Mouse (Mus musculus) limb, embryonic 14.5 days (tissue): ENCODE measurements at regions not wholly inside any gene's neighbourhood (a gene's known extent, or its start where the extent isn't known, plus 50 kb on each side); places are given as distances from the start of the nearest gene placed in this dataset.

Experiments used
- ATAC-seq: fragments of 200-750 bp; cut with Nextera tagmentation; 2 replicates; pipeline ENCODE4 v1.8.0; 2017; ENCODE audit warnings: low read depth, moderate number of reproducible peaks, moderate TSS enrichment; ENCODE audit not compliant: low FRiP score
- DNase-seq: peaks from one replicate; pipeline ENCODE4 v3.0.0-alpha.2; 2015; ENCODE audit warnings: low spot score
- H3K27ac ChIP-seq: fragments of 300-500 bp; sonication (generic); replicated peaks from 2 replicates; pipeline ENCODE4 v1.5.1; 2014; ENCODE audit warnings: low read depth, mild to moderate bottlenecking, low read length, moderate library complexity, mixed read lengths
- H3K27me3 ChIP-seq: fragments of 300-500 bp; sonication (generic); 2 replicates; pipeline ENCODE4 v1.6.1; 2014; ENCODE audit warnings: low read length, mixed read lengths; ENCODE audit not compliant: control insufficient read depth, insufficient read depth
- H3K36me3 ChIP-seq: fragments of 300-500 bp; sonication (generic); 2 replicates; pipeline ENCODE4 v1.6.1; 2014; ENCODE audit warnings: mild to moderate bottlenecking, low read length, moderate library complexity, mixed read lengths; ENCODE audit not compliant: control insufficient read depth, insufficient read depth
- H3K4me1 ChIP-seq: fragments of 300-500 bp; sonication (generic); 2 replicates; pipeline ENCODE4 v1.6.1; 2014; ENCODE audit warnings: antibody characterized with exemption, low read length, mixed read lengths; ENCODE audit not compliant: control insufficient read depth, insufficient read depth
- H3K4me2 ChIP-seq: fragments of 300-500 bp; sonication (generic); replicated peaks from 2 replicates; pipeline ENCODE4 v1.6.1; 2014; ENCODE audit warnings: low read depth, mild to moderate bottlenecking, low read length, moderate library complexity; ENCODE audit not compliant: severe bottlenecking
- H3K4me3 ChIP-seq: fragments of 300-500 bp; sonication (generic); replicated peaks from 2 replicates; pipeline ENCODE4 v1.5.1; 2014; ENCODE audit warnings: low read length
- H3K9ac ChIP-seq: fragments of 300-500 bp; sonication (generic); 2 replicates; pipeline ENCODE4 v1.6.1; 2014; ENCODE audit warnings: mild to moderate bottlenecking, low read depth, low read length, moderate library complexity; ENCODE audit not compliant: severe bottlenecking
- H3K9me3 ChIP-seq: fragments of 300-500 bp; sonication (generic); 2 replicates; pipeline ENCODE4 v1.6.1; 2016; ENCODE audit warnings: low read length; ENCODE audit not compliant: control insufficient read depth
- POLR2A ChIP-seq: fragments of 200-500 bp; IDR thresholded peaks from 2 replicates; pipeline ENCODE4 v1.8.0; 2012; ENCODE audit warnings: inconsistent platforms, mild to moderate bottlenecking, moderate library complexity, borderline replicate concordance; ENCODE audit not compliant: insufficient read depth, insufficient read length; ENCODE audit errors: extremely low read depth
- WGBS: fragments of 180-500 bp; shearing (Covaris S2); extraction: QIAGEN DNeasy Blood & Tissue Kit; methylation state at CpG from one replicate; pipeline ENCODE4 v1.1.7; 2014; 5-methylcytosine and 5-hydroxymethylcytosine counted together

DNA sequence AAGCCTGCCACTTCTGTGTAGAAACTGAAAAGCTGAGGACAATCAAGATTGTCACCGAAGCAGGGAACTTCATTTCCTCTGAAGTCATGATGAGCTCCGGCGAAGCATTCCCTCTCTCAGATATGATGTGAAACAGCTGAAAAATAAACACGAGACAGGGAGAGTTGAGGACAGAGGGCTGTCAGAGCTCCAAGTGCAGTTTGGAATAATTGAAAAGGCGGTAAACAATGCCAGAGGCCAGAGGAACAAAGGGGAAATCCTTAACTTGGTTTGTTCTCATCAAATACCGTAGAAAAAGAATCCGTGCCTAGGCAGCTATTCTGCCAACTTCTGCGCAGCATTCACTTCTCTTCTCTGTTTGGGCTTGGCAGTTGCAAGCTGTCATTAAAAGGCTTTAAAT lies 102.4 kb upstream of the Rmdn2 start:
- H3K9me3 ChIP-seq: no peaks in the 10 kb centered on the region
- no peak for ATAC-seq
- H3K36me3 ChIP-seq: no peaks in the 10 kb centered on the region
- TF ChIP-seq POLR2A: no peak
- peaks cover 22% of the 10 kb centered on the region for H3K4me1 ChIP-seq
- H3K4me3 ChIP-seq: no peak overlapping the region
- H3K9ac ChIP-seq: no peak overlapping the region
- no peak overlapping the region for H3K4me2 ChIP-seq
- DNase-seq: no peak
- H3K27me3 ChIP-seq: no peaks in the 10 kb centered on the region
- 66% methylated on average over 8 of the region's 8 CpGs for WGBS
- no peak overlapping the region for H3K27ac ChIP-seq

DNA sequence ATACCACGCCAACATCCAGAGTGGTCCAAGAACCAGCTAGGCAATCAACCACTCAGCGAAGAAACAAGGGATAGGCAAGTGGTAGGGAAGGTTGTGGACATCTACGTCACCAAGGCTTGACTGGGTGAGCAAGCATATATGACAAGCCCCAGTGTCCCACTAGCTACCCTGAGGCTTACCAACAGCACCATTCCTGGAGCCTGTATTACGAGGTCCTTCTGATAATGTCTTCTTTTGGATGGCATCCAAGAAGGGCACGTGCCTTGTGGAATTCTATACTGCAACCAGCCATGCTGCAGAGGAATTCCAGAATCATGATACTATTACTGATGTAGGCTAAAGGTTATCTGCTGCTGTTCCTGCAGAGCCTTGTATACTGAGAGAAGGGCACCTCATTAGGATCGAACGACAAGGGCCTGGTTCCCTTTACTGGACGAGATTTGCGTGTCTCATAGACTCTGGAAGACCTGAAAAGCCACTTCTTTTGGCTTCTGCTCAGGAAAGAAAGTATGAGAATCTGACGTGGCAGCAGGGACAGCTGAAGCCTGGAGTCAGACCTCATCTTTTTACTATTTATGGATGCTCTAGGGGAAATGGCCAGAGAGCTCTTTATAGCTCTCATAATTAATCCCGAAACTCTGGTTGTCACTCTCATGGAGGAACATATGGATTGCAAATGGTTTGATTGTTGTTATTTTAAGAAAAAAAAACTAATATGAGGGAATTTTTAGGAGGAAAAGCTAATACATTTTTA lies 101.5 kb upstream of the Rmdn2 start:
- Histone ChIP-seq H3K36me3 (no peaks in the 10 kb centered on the region), H3K27me3 (no peaks in the 10 kb centered on the region), H3K4me3 (no peak overlapping the region), H3K27ac (no peak overlapping the region), H3K4me2 (no peak overlapping the region), H3K4me1 (peaks cover 23% of the 10 kb centered on the region), H3K9ac (no peak overlapping the region), H3K9me3 (no peaks in the 10 kb centered on the region)
- ATAC-seq: no peak; the same call in 1 of the 2 replicates
- no peak for TF ChIP-seq POLR2A
- 46% methylated on average over 11 of the region's 11 CpGs for WGBS
- DNase-seq: no peak

DNA sequence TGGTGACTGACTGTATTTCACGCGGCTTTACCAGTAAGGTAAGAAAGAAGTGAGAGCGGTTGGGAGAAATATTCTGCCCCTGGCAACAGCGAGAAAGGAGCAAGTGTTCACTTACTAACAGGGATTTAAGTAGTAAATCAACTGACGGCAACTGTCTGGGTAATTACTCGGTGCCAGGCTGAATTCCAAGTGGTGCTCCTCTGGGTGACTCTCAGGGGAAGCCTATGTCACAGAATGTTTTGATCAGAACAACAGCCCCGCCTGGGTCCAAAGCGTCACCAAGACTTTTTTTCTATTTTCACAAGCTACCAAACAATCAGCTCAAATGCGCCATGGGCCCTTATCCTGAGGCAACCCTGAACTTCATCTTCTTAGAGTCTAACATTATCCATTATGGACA lies 100.4 kb upstream of the Rmdn2 start:
- no peak for TF ChIP-seq POLR2A
- ATAC-seq: no peak
- 42% methylated on average over 9 of the region's 9 CpGs for WGBS

DNA sequence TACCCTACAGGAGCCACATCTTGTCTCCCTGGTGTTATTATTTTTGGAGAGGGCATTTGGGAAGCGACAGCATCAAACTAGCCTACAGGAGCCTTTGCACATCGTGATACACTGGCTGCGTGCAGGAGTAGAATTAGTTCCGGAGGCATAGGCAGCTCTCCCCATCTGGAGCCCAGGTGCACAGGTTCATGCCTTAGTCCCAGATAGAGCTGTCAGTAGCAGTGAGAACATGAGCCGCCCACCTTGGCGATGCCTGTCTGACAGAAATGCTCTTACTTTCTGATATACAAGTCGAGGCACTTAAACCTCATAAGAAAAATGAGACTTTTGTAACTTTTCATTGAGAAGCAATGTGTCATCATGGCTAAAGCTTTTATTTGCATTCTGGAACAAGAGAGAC lies 97.6 kb upstream of the Rmdn2 start:
- Histone ChIP-seq H3K27me3 (no peaks in the 10 kb centered on the region), H3K4me2 (no peak overlapping the region), H3K27ac (no peak overlapping the region), H3K9ac (no peak overlapping the region), H3K4me1 (peaks cover 18% of the 10 kb centered on the region), H3K9me3 (no peaks in the 10 kb centered on the region), H3K36me3 (no peaks in the 10 kb centered on the region), H3K4me3 (no peak overlapping the region)
- 19% methylated on average over 7 of the region's 7 CpGs for WGBS
- DNase-seq: no peak
- no peak for TF ChIP-seq POLR2A
- no peak for ATAC-seq

More for the DNA sequence above, 100.4 kb upstream of the Rmdn2 start:
- Histone ChIP-seq H3K27me3 (no peaks in the 10 kb centered on the region), H3K9ac (no peak overlapping the region), H3K4me1 (peaks cover 18% of the 10 kb centered on the region), H3K4me2 (no peak overlapping the region), H3K9me3 (no peaks in the 10 kb centered on the region), H3K4me3 (no peak overlapping the region), H3K36me3 (no peaks in the 10 kb centered on the region), H3K27ac (no peak overlapping the region)
- DNase-seq: peak; percentile 32

DNA sequence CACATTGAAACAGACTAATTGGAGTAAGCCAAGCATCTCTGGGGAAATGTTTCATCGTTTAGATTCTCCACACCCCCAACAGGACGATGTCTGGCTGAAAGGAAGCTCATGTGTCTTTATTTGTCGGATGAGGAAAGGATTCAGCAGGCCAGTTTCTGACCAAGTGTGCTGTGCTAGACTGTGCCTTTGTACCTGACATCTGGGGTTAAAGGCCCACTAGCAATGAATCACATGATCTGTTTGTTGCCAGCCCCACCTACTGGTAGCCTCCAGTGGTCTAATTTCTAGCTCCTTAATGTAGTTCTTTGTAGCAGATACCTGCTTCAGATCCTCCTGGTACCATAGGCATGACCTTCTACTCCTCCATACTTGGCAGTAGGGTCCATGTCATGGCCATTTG lies 93.5 kb upstream of the Rmdn2 start:
- 55% methylated on average over 3 of the region's 3 CpGs for WGBS
- Histone ChIP-seq H3K36me3 (no peaks in the 10 kb centered on the region), H3K4me1 (peaks cover 10% of the 10 kb centered on the region), H3K4me3 (no peak overlapping the region), H3K27ac (no peak overlapping the region), H3K27me3 (no peaks in the 10 kb centered on the region), H3K9me3 (no peaks in the 10 kb centered on the region), H3K9ac (no peak overlapping the region), H3K4me2 (no peak overlapping the region)
- ATAC-seq: no peak
- no peak for DNase-seq
- TF ChIP-seq POLR2A: no peak
